Mouse (Mus musculus) intestine, embryonic 15.5 days (tissue): ENCODE data around the gene Gm20458. TPM values are rescaled to one million over a fixed set of nuclear protein-coding genes. Genes with fewer than 3 reads are reported as not detected.

Experiments used
- ATAC-seq: fragments of 200-750 bp; cut with Nextera tagmentation; 2 replicates; pipeline ENCODE4 v1.8.0; 2017; ENCODE audit warnings: moderate TSS enrichment, moderate library complexity
- H3K27ac ChIP-seq: fragments of 300-500 bp; sonication (generic); 2 replicates; pipeline ENCODE4 v1.5.1; 2015; ENCODE audit warnings: mild to moderate bottlenecking, inconsistent platforms
- H3K27me3 ChIP-seq: fragments of 300-500 bp; sonication (generic); replicated peaks from 2 replicates; pipeline ENCODE4 v1.6.1; 2015; ENCODE audit warnings: inconsistent platforms
- H3K36me3 ChIP-seq: fragments of 300-500 bp; sonication (generic); 2 replicates; pipeline ENCODE4 v1.6.1; 2015; ENCODE audit warnings: inconsistent platforms
- H3K4me1 ChIP-seq: fragments of 300-500 bp; sonication (generic); replicated peaks from 2 replicates; pipeline ENCODE4 v1.6.1; 2015; ENCODE audit warnings: inconsistent platforms
- H3K4me2 ChIP-seq: fragments of 300-500 bp; sonication (generic); replicated peaks from 2 replicates; pipeline ENCODE4 v1.6.1; 2015; ENCODE audit warnings: mild to moderate bottlenecking, inconsistent platforms
- H3K4me3 ChIP-seq: fragments of 300-500 bp; sonication (generic); replicated peaks from 2 replicates; pipeline ENCODE4 v1.5.1; 2015; ENCODE audit warnings: inconsistent platforms
- H3K9ac ChIP-seq: fragments of 300-500 bp; sonication (generic); 2 replicates; pipeline ENCODE4 v1.6.1; 2015; ENCODE audit warnings: inconsistent platforms
- H3K9me3 ChIP-seq: fragments of 300-500 bp; sonication (generic); 2 replicates; pipeline ENCODE4 v1.6.1; 2016; ENCODE audit warnings: inconsistent platforms
- WGBS: fragments of 180-500 bp; shearing (Covaris S2); methylation state at CpG from one replicate; pipeline ENCODE4 v1.1.7; 2015; 5-methylcytosine and 5-hydroxymethylcytosine counted together
- polyA plus RNA-seq: library from polyadenylated mRNA; unstranded; fragments of >200 nt; fragmentation: Nextera tagmentation; extraction: Ambion mirVana; gene quantifications from 2 replicates; pipeline ENCODE4 v1.2.1, GENCODE M21; 2015

Gm20458 gene
- polyA plus RNA-seq, 1 experiment from 2014 or later: 18.5 TPM

GRCm38 (mm10) chr2:164496331-164496730 lies 35.6 kb downstream of the Gm20458 start:
- no peaks in the 10 kb centered on the region for H3K9me3 ChIP-seq
- H3K27ac ChIP-seq: no peak overlapping the region
- H3K4me3 ChIP-seq: no peak overlapping the region
- peak overlapping the region; percentile 91; the same call in 1 of the 2 replicates for H3K4me2 ChIP-seq
- H3K27me3 ChIP-seq: no peaks in the 10 kb centered on the region
- ATAC-seq: no peak
- no peak overlapping the region for H3K9ac ChIP-seq
- peaks cover 7% of the 10 kb centered on the region; the same call in 1 of the 2 replicates for H3K36me3 ChIP-seq
- H3K4me1 ChIP-seq: peaks cover 7% of the 10 kb centered on the region; the same call in 1 of the 2 replicates
- 52% methylated on average over 1 of the region's 1 CpGs for WGBS

GRCm38 (mm10) chr2:164496847-164497690 lies 36.3 kb downstream of the Gm20458 start, which contains the start of gene Pigt:
Pigt (plus strand) TSS chr2:164497520.
- peak within 1 kb of the TSS; percentile 61 for H3K9ac ChIP-seq
- WGBS: 4% methylated on average over 43 of the region's 43 CpGs
- peaks cover 7% of the 10 kb centered on the region; the same call in 1 of the 2 replicates for H3K4me1 ChIP-seq
- peak within 1 kb of the TSS; percentile 67; the same call in 1 of the 2 replicates for H3K27ac ChIP-seq
- H3K27me3 ChIP-seq: no peaks in the 10 kb centered on the region
- H3K4me3 ChIP-seq: peak within 1 kb of the TSS; percentile 70
- no peaks in the 10 kb centered on the region for H3K9me3 ChIP-seq
- peak within 1 kb of the TSS; percentile 91 for H3K4me2 ChIP-seq
- H3K36me3 ChIP-seq: peaks cover 9% of the 10 kb centered on the region; the same call in 1 of the 2 replicates
- peak; percentile 97 for ATAC-seq

GRCm38 (mm10) chr2:164497691-164498268 lies 37.0 kb downstream of the Gm20458 start:
- Histone ChIP-seq H3K36me3 (peaks cover 14% of the 10 kb centered on the region; the same call in 1 of the 2 replicates), H3K27me3 (no peaks in the 10 kb centered on the region), H3K4me1 (peaks cover 7% of the 10 kb centered on the region; the same call in 1 of the 2 replicates), H3K4me3 (peak overlapping the region; percentile 70), H3K4me2 (peak overlapping the region; percentile 91), H3K9me3 (no peaks in the 10 kb centered on the region), H3K27ac (no peak overlapping the region), H3K9ac (peak overlapping the region; percentile 61)
- ATAC-seq: peak; percentile 59
- whole genome bisulfite sequencing: 5% methylated on average over 21 of the region's 21 CpGs

GRCm38 (mm10) chr2:164499317-164499716 lies 38.5 kb downstream of the Gm20458 start:
- H3K27ac ChIP-seq: no peak overlapping the region

GRCm38 (mm10) chr2:164500511-164500910 lies 39.7 kb downstream of the Gm20458 start:
- Histone ChIP-seq H3K4me3 (no peak overlapping the region), H3K9me3 (no peaks in the 10 kb centered on the region), H3K27me3 (no peaks in the 10 kb centered on the region), H3K9ac (no peak overlapping the region), H3K27ac (no peak overlapping the region), H3K4me1 (peaks cover 7% of the 10 kb centered on the region; the same call in 1 of the 2 replicates), H3K36me3 (peaks cover 34% of the 10 kb centered on the region), H3K4me2 (no peak overlapping the region)
- 89% methylated on average over 7 of the region's 7 CpGs for WGBS
- no peak for ATAC-seq

More at GRCm38 (mm10) chr2:164499317-164499716, 38.5 kb downstream of the Gm20458 start:
- H3K4me3 ChIP-seq: no peak overlapping the region
- peaks cover 25% of the 10 kb centered on the region for H3K36me3 ChIP-seq
- H3K4me2 ChIP-seq: no peak overlapping the region
- H3K4me1 ChIP-seq: peaks cover 7% of the 10 kb centered on the region; the same call in 1 of the 2 replicates
- H3K27me3 ChIP-seq: no peaks in the 10 kb centered on the region
- ATAC-seq: no peak
- 70% methylated on average over 5 of the region's 5 CpGs for WGBS
- no peak overlapping the region for H3K9ac ChIP-seq
- H3K9me3 ChIP-seq: no peaks in the 10 kb centered on the region

GRCm38 (mm10) chr2:164504919-164505318 lies 44.2 kb downstream of the Gm20458 start:
- H3K4me3 ChIP-seq: no peak overlapping the region
- no peak overlapping the region for H3K4me2 ChIP-seq
- H3K27me3 ChIP-seq: no peaks in the 10 kb centered on the region
- no peak overlapping the region for H3K9ac ChIP-seq
- no peaks in the 10 kb centered on the region for H3K4me1 ChIP-seq
- peaks cover 37% of the 10 kb centered on the region for H3K36me3 ChIP-seq
- no peak for ATAC-seq
- H3K27ac ChIP-seq: no peak overlapping the region
- WGBS: 95% methylated on average over 3 of the region's 3 CpGs
- H3K9me3 ChIP-seq: no peaks in the 10 kb centered on the region

GRCm38 (mm10) chr2:164505619-164506347 lies 45.0 kb downstream of the Gm20458 start:
- Histone ChIP-seq H3K4me1 (no peaks in the 10 kb centered on the region), H3K27me3 (no peaks in the 10 kb centered on the region), H3K27ac (no peak overlapping the region), H3K36me3 (peaks cover 30% of the 10 kb centered on the region), H3K9ac (no peak overlapping the region), H3K4me2 (no peak overlapping the region), H3K4me3 (no peak overlapping the region), H3K9me3 (no peaks in the 10 kb centered on the region)
- ATAC-seq: no peak
- WGBS: 73% methylated on average over 4 of the region's 4 CpGs

GRCm38 (mm10) chr2:164507811-164508210 lies 47.0 kb downstream of the Gm20458 start:
- Histone ChIP-seq H3K27me3 (no peaks in the 10 kb centered on the region), H3K36me3 (peaks cover 23% of the 10 kb centered on the region), H3K4me3 (no peak overlapping the region), H3K27ac (no peak overlapping the region), H3K4me2 (no peak overlapping the region), H3K9ac (no peak overlapping the region), H3K4me1 (no peaks in the 10 kb centered on the region), H3K9me3 (no peaks in the 10 kb centered on the region)
- 87% methylated on average over 19 of the region's 19 CpGs for WGBS
- no peak for ATAC-seq

GRCm38 (mm10) chr2:164510621-164511190 lies 49.9 kb downstream of the Gm20458 start:
- no peak for ATAC-seq
- Histone ChIP-seq H3K9ac (no peak overlapping the region), H3K27ac (no peak overlapping the region), H3K9me3 (no peaks in the 10 kb centered on the region), H3K36me3 (peaks cover 3% of the 10 kb centered on the region; the same call in 1 of the 2 replicates), H3K4me3 (no peak overlapping the region), H3K4me1 (peaks cover 6% of the 10 kb centered on the region; the same call in 1 of the 2 replicates), H3K4me2 (no peak overlapping the region), H3K27me3 (no peaks in the 10 kb centered on the region)
- WGBS: 47% methylated on average over 5 of the region's 5 CpGs

GRCm38 (mm10) chr2:164512121-164512909 lies 51.5 kb downstream of the Gm20458 start:
- ATAC-seq: peak; percentile 62
- Histone ChIP-seq H3K9ac (no peak overlapping the region), H3K27me3 (no peaks in the 10 kb centered on the region), H3K4me1 (peaks cover 6% of the 10 kb centered on the region; the same call in 1 of the 2 replicates), H3K4me3 (no peak overlapping the region), H3K27ac (no peak overlapping the region), H3K36me3 (no peaks in the 10 kb centered on the region), H3K9me3 (no peaks in the 10 kb centered on the region), H3K4me2 (no peak overlapping the region)
- WGBS: 57% methylated on average over 12 of the region's 14 CpGs

- no peak overlapping the region for H3K4me2 ChIP-seq
- H3K36me3 ChIP-seq: no peaks in the 10 kb centered on the region
- peaks cover 8% of the 10 kb centered on the region; the same call in 1 of the 2 replicates for H3K4me1 ChIP-seq
- ATAC-seq: no peak
- no peak overlapping the region for H3K27ac ChIP-seq
- H3K9ac ChIP-seq: no peak overlapping the region
- WGBS: 65% methylated on average over 8 of the region's 8 CpGs
- no peaks in the 10 kb centered on the region for H3K9me3 ChIP-seq
- no peaks in the 10 kb centered on the region for H3K27me3 ChIP-seq
- no peak overlapping the region for H3K4me3 ChIP-seq
Observed at GRCm38 (mm10) chr2:164513389-164513788, 52.6 kb downstream of the Gm20458 start.
